Mouse (Mus musculus): ENCODE measurements around the gene Iba57.

The Iba57 gene

DNA sequence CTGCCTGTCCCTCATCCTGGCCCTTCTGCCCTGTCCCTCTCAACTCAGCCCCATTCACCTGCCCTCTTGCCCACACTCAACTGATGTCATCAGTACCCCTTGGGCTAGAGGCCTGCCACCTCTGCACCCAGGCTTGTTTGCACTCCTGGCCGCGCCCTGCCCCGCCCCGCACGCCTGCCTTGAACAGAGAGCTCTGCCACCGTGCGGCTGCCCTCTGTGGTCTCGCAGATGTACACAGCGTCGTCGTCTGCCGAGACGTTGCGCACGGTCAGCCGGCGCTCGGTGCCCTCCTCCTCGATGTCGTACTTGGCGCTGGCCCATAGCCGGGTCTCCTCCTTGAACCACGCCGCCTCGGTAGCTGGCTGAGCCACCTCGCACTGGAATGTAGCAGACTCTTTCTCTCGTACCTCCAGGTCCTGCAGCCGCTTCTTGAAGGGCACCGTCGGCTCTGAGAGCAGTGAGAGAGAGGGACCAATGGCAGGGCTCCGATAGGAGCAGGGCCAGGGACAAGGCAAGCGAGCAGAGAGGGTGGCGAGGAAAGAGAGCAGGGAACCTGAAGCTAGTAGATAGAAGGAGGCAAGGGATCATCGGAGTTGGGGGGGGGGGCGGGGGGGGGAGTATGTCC lies 29.1 kb downstream of the Iba57 start:
- no peak for DNase-seq (ENCODE audit: low spot score in 2 of 2)

DNA sequence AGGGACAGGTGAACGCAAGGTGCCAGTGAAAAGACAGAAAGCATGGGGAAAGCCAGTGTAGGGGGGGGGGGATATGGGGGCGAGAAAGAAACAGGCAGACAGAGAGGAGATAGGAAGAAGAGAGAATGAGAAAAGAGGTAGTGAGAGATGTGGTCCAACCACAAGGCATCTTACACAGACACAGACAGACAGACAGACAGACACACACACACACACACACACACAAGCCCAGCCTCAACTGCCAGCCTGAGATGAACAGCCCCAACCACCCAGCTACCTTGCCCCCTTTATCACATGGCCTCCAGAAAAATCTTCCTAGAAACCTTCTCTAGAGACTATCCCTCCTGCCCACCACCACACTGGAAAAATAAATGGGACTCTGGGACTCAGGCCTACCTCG lies 31.5 kb downstream of the Iba57 start:
- no peak for DNase-seq (ENCODE audit: low spot score in 2 of 2)

DNA sequence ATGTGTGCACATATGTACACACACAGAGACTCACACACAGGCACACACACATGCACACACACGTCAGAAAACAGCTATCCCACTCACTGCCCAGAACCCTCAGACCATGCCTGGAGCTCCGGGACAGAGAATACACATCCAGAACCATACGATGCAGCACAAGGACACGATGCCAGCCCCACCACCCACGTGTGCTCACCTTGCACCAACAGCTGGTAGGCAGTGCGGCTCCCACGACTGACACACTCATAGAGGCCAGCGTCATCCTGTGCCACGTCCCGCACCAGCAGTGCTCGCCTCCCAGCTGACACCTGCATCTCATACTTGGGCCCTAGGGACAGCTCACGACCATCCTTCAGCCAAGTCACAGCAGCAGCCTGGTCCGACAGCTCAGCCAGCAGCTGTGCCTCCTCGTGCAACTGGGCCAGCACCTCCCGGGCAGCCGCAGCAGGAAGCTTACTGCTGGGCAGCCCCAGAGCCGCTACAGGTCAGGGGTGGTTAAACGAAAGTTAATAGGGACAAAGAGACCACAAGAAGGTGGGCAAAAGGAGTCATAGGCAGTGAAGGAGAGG lies 32.1 kb downstream of the Iba57 start:
- no peak for DNase-seq (ENCODE audit: low spot score in 2 of 2)

DNA sequence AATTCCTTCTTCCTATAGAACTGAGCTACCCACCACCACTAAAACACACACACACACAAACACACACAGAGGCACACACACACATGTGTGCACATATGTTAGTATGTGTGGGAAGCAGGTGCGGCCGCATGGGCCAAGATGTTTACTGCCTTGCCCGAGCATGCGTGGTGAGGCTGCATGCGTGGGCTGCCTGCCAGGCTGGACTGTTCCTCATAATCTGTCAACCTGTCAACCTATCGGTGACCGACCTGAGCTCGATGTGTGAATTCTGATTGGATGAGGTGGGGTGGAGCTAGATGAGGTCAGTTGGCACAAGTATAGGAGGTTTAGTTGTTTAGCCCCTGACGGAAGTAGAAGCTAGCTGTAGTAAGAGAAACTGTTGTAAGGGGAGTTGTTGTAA lies 32.8 kb downstream of the Iba57 start:
- no peak for DNase-seq (ENCODE audit: low spot score in 2 of 2)

DNA sequence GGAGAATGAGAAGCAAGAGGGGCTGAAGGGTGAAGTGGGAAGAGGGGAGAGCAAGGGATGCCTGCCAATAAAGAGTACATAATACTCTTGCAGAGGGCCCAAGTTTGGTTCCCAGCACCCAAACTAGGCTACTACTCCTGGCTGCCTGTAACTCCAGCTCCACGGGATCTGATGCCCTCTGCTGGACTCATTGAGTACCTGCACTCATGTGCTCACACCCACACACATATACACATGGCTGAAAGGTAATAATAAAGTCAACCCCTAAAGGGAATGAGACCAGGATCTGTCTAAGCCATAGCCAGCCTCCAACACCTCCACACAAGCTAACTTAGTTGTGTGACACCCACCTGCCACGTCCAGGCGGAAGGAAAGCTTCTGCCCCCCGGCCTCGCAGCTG lies 57.6 kb downstream of the Iba57 start:
- no peak for DNase-seq (ENCODE audit: low spot score in 2 of 2)
